9 mouse cellular contexts compared by ENCODE assay signal in genomic region chr11:117881787-117882186, GRCm38 (mm10). TPM values are rescaled to one million over a fixed set of nuclear protein-coding genes. Genes with fewer than 3 reads are reported as not detected.
DNase-seq lines count a peak whose midpoint lies in the region; ATAC-seq and TF ChIP-seq lines count a peak whose summit lies in the region.
"Had no signal": no experiment of that assay in that cellular context is flagged by ENCODE, and none has a peak within 500 bp of the region (broad histone marks: within the 10 kb centered on the region; RNA-seq: fewer than 3 reads in every experiment).

No protein-coding gene starts in this region.

- peak; percentile 31 for DNase-seq in layer of hippocampus, adult 9-11 months
- DNase-seq in layer of hippocampus, postnatal 10 days (ENCODE audit: low spot score in 2 of 2): no peak
- peak; percentile 56 for DNase-seq in adipocyte (ENCODE audit: low spot score)
- peak; percentile 86 for DNase-seq in kidney, adult 2 months
- DNase-seq in lung, postnatal 10 days: peak; percentile 84
- no peak for DNase-seq in right cerebral cortex, adult 18-20 months
- no peak for DNase-seq in right cerebral cortex, adult 2 months (ENCODE audit: low spot score in 2 of 2)

- H3K4me1 ChIP-seq in kidney, adult 2 months (ENCODE audit: control insufficient read depth, insufficient read depth, low read length): peaks cover 12% of the 10 kb centered on the region

- no peaks in the 10 kb centered on the region for H3K36me3 ChIP-seq in kidney, adult 2 months (ENCODE audit: control insufficient read depth, insufficient read depth, low read length)
- H3K36me3 ChIP-seq: hindbrain, embryonic 15.5 days had no signal

- H3K4me3 ChIP-seq in kidney, adult 2 months (ENCODE audit: insufficient read depth, low read depth, low read length): no peak overlapping the region
- H3K4me3 ChIP-seq: hindbrain, embryonic 15.5 days had no signal

- TF ChIP-seq POLR2A in kidney, adult 2 months (IDR thresholded peaks at IDR 0.05; ENCODE audit: low read depth, low read length): no peak

- 20% methylated on average over 8 of the region's 8 CpGs for WGBS in kidney, adult 2 months

- no peak overlapping the region for H3K27ac ChIP-seq in kidney, adult 2 months (ENCODE audit: insufficient read depth, low read depth, low read length)
- H3K27ac ChIP-seq: hindbrain, embryonic 15.5 days had no signal

- ATAC-seq in megakaryocyte-erythroid progenitor cell, adult 5-6 weeks (replicated peaks; ENCODE audit: low FRiP score, low TSS enrichment, poor library complexity, severe bottlenecking): no peak

- TF ChIP-seq CTCF in kidney, adult 2 months (conservative IDR thresholded peaks at IDR 0.05; ENCODE audit: insufficient read depth, insufficient read length, low read depth, low read length): no peak

- H3K27me3 ChIP-seq in kidney, adult 2 months (replicated peaks; ENCODE audit: control insufficient read depth, insufficient read depth, low read length): no peaks in the 10 kb centered on the region

RNA-seq across cellular contexts. Expression of gene Tha1, which starts 8.5 kb away (rescaled TPM):
- 1 to 10 TPM; 2.1 to 2.3 TPM for total RNA-seq in layer of hippocampus, postnatal 10 days (2021)
- polyA plus RNA-seq in kidney, adult 2 months (2012; rRNA removed): 14.9 and 20.1 TPM in 2 replicates
- 1.8 and 4.9 TPM in 2 replicates for total RNA-seq in megakaryocyte-erythroid progenitor cell, adult 5-6 weeks (2014; fragmentation: Nextera tagmentation)
- total RNA-seq in megakaryocyte-erythroid progenitor cell, adult 5-6 weeks (2017): 2.8 and 3.8 TPM in 2 replicates

RNA-seq across cellular contexts. Expression of gene Tmem235, which starts 21.2 kb away (rescaled TPM):
- total RNA-seq in layer of hippocampus, postnatal 10 days (2021): under 1 TPM in 1 of 2 experiments, not detected in 1; 0.25 TPM
- polyA plus RNA-seq in kidney, adult 2 months (2012; rRNA removed): 0.08 and 0.10 TPM in 2 replicates
- total RNA-seq in megakaryocyte-erythroid progenitor cell, adult 5-6 weeks (2014; fragmentation: Nextera tagmentation): not detected in 2 replicates
- total RNA-seq in megakaryocyte-erythroid progenitor cell, adult 5-6 weeks (2017): not detected in 2 replicates
- polyA plus RNA-seq: hindbrain, embryonic 15.5 days had no signal

RNA-seq across cellular contexts. Expression of gene Birc5, which starts 32.7 kb away (rescaled TPM):
- total RNA-seq in layer of hippocampus, postnatal 10 days (2021): 1 to 10 TPM; 5.0 to 5.2 TPM
- 0.75 and 1.3 TPM in 2 replicates for polyA plus RNA-seq in kidney, adult 2 months (2012; rRNA removed)
- 164 and 220 TPM in 2 replicates for total RNA-seq in megakaryocyte-erythroid progenitor cell, adult 5-6 weeks (2014; fragmentation: Nextera tagmentation)
- 144 and 182 TPM in 2 replicates for total RNA-seq in megakaryocyte-erythroid progenitor cell, adult 5-6 weeks (2017)

RNA-seq across cellular contexts. Expression of gene Tk1, which starts 55.9 kb away (rescaled TPM):
- total RNA-seq in layer of hippocampus, postnatal 10 days (2021): 1 to 10 TPM; 5.4 TPM
- 15.5 and 15.8 TPM in 2 replicates for polyA plus RNA-seq in kidney, adult 2 months (2012; rRNA removed)
- 191 and 266 TPM in 2 replicates for total RNA-seq in megakaryocyte-erythroid progenitor cell, adult 5-6 weeks (2014; fragmentation: Nextera tagmentation)
- 46.7 and 52.5 TPM in 2 replicates for total RNA-seq in megakaryocyte-erythroid progenitor cell, adult 5-6 weeks (2017)

RNA-seq across cellular contexts. Expression of gene Afmid, which starts 56.1 kb away (rescaled TPM):
- total RNA-seq in layer of hippocampus, postnatal 10 days (2021): 1 to 10 TPM; 5.6 to 7.3 TPM
- polyA plus RNA-seq in kidney, adult 2 months (2012; rRNA removed): 85.6 and 89.7 TPM in 2 replicates
- 7.2 and 9.4 TPM in 2 replicates for total RNA-seq in megakaryocyte-erythroid progenitor cell, adult 5-6 weeks (2014; fragmentation: Nextera tagmentation)
- 0.70 and 1.0 TPM in 2 replicates for total RNA-seq in megakaryocyte-erythroid progenitor cell, adult 5-6 weeks (2017)

Comparison
In these comparisons a context has a peak if more than half of its experiments do, and no peak if none do; other contexts are left out.
1. DNase-seq: peak in layer of hippocampus, adult 9-11 months (single experiment), adipocyte (single experiment), kidney, adult 2 months (single experiment) and lung, postnatal 10 days (single experiment); none in layer of hippocampus, postnatal 10 days (0 of 2), right cerebral cortex, adult 18-20 months (single experiment) and right cerebral cortex, adult 2 months (0 of 2).
2. RNA of gene Birc5, which starts 32.7 kb away (total RNA-seq): 144 to 220 TPM in megakaryocyte-erythroid progenitor cell, adult 5-6 weeks; 5.0 to 5.2 TPM in layer of hippocampus, postnatal 10 days; every median in the first group is over 10 times any median in the second.